Mouse (Mus musculus): ENCODE results near the gene Myo15. TPM values are rescaled to one million over a fixed set of nuclear protein-coding genes. Genes with fewer than 3 reads are reported as not detected.
"Not testable (repeated sequence)": the region's sequence is repeated elsewhere in the genome, so short reads cannot be mapped to it uniquely, and the experiment has no call there.

The Myo15 gene
- total RNA-seq, 1 experiment from 2014 or later, result 0.12 TPM

DNA sequence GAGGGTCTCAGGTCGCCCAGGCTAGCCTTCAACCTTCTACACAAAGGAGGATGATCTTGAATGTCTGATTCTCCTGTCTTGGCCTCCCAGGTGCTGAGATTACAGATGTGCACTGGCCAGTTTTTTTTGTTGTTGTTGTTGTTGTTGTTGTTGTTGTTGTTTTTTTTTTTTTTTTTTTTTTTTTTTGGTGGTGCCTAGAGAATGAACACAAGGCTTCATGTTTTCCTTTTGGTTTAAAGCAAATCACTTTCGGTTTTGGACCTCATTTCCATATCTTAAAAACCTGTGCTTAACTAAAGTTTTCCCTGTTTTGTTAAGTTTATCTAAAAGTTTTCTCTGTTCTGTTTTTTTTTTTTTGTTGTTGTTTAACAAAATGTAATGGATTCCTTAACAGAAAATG is 70.4 kb downstream of the Myo15 start:
- no peak for ATAC-seq (ENCODE audit: extremely low read depth, insufficient number of reproducible peaks, low FRiP score, poor library complexity, severe bottlenecking)

- no peak for ATAC-seq (ENCODE audit: extremely low read depth, insufficient number of reproducible peaks, low FRiP score, poor library complexity, severe bottlenecking)
These were observed 71.0 kb downstream of the Myo15 start for GRCm38 (mm10) chr11:60540002-60540610.

DNA sequence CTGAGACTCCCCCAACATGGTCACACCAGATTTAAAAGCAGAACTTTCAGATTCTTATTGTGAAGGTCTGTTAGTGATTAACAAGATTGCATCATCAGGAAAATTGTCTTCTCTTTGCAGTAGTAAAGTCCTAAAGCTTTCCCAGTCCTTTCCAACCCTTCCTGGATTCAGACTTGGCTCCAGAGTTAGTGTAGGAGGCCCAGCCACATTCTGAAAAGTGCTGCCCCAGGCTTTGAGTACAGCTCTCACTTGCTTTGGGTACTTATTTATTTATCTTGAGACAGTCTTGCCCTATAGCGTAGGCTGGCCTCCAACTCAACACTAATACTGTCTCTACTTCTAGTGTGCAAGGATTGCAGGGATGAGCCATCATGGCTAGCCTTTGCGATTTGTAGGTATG is 71.6 kb downstream of the Myo15 start:
- no peak for ATAC-seq (ENCODE audit: extremely low read depth, insufficient number of reproducible peaks, low FRiP score, poor library complexity, severe bottlenecking)

DNA sequence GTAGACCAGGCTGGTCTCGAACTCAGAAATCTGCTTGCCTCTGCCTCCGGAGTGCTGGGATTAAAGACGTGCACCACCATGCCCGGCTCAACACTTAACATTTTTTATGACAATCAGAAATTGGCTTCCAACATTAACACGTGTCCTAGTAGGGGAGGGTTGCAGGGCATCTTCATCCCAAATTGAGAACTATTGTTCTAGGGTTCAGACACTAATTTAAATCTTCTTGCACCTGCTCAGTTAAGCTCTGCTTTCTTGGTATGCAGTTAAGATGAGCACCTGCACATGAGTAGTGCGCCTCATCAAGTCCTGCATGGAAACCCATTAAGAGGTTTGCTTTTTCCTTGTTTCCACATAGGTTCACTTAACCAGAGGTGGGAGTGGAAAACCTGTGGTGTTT is 72.7 kb downstream of the Myo15 start:
- ATAC-seq (ENCODE audit: extremely low read depth, insufficient number of reproducible peaks, low FRiP score, poor library complexity, severe bottlenecking), result no peak

- ATAC-seq (ENCODE audit: extremely low read depth, insufficient number of reproducible peaks, low FRiP score, poor library complexity, severe bottlenecking), result not testable (repeated sequence)
These were observed 74.1 kb downstream of the Myo15 start for GRCm38 (mm10) chr11:60543211-60543610.

- no peak for ATAC-seq (ENCODE audit: extremely low read depth, insufficient number of reproducible peaks, low FRiP score, poor library complexity, severe bottlenecking)
These were observed 76.3 kb downstream of the Myo15 start for GRCm38 (mm10) chr11:60545433-60545832.

GRCm38 (mm10) chr11:60548112-60548511 is 79.0 kb downstream of the Myo15 start:
- no peak for ATAC-seq (ENCODE audit: extremely low read depth, insufficient number of reproducible peaks, low FRiP score, poor library complexity, severe bottlenecking)

- no peak for ATAC-seq (ENCODE audit: extremely low read depth, insufficient number of reproducible peaks, low FRiP score, poor library complexity, severe bottlenecking)
These were observed 84.0 kb downstream of the Myo15 start for GRCm38 (mm10) chr11:60553091-60553490.

DNA sequence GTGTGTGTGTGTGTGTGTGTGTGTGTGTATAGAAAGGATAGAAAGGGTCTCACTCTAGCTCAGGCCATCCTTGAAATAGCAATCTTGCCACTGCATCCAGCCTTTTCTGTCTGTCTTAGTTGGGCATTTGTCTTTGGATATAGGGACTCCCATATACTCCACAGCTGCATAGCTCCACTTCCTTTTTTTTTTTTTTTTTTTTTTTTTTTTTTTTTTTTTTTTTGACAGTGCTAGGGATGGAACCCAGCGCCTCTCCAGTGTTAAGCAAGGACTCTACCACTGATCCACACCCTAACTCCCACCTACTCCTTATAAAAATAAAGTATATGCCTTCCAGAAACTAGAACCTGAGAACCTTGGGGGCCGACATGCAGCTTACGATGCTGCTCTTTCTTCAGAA is 88.5 kb downstream of the Myo15 start:
- no peak for ATAC-seq (ENCODE audit: extremely low read depth, insufficient number of reproducible peaks, low FRiP score, poor library complexity, severe bottlenecking)

DNA sequence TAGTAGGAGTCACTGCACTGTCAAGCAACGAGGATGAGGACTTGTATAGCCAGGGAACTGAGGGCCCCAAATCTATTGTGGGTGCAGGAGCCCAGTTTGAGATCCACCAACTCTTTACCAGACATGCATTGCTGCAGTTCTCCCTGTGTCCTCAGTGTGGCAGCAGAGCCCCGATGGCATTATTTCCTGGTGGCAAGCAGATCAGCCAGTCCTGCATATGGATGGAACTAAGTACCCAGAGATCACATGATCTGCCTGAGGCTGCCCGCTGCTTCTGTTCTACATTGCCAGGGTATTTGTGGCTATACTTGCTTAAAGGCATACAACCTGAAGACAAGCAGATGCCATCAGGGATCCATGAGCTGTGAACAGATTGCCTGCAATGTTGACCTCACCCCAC is 90.2 kb downstream of the Myo15 start:
- ATAC-seq (ENCODE audit: extremely low read depth, insufficient number of reproducible peaks, low FRiP score, poor library complexity, severe bottlenecking), result peak; percentile 69

GRCm38 (mm10) chr11:60574006-60574405 is 104.9 kb downstream of the Myo15 start:
- ATAC-seq (ENCODE audit: extremely low read depth, insufficient number of reproducible peaks, low FRiP score, poor library complexity, severe bottlenecking), result not testable (repeated sequence)

Other genes starting within 250 kb of the Myo15 start
- gene Srebf1, start 246.8 kb upstream of the Myo15 start, total RNA-seq (2017), result 30.3 and 32.2 TPM in 2 replicates
- gene Tom1l2, start 116.4 kb upstream of the Myo15 start, total RNA-seq (2017), result 16.2 and 16.3 TPM in 2 replicates
- gene Drc3, start 116.0 kb upstream of the Myo15 start, total RNA-seq (2017), result 0.37 and 0.58 TPM in 2 replicates
- 13.3 and 13.8 TPM in 2 replicates for gene Gid4, start 52.2 kb upstream of the Myo15 start, total RNA-seq (2017)
- gene Atpaf2, start 50.9 kb upstream of the Myo15 start, total RNA-seq (2017), result 20.9 and 29.6 TPM in 2 replicates
- 29.7 and 31.2 TPM in 2 replicates for gene Drg2, start 14.7 kb upstream of the Myo15 start, total RNA-seq (2017)
- gene Alkbh5, start 67.0 kb downstream of the Myo15 start, total RNA-seq (2017), result 38.1 and 40.3 TPM in 2 replicates
- gene Llgl1, start 230.4 kb downstream of the Myo15 start, total RNA-seq (2017), result 9.2 and 11.3 TPM in 2 replicates

All from neutrophil, adult 5-6 weeks (primary cell).